Mouse (Mus musculus) adrenal gland, adult 8-10 months (tissue): ENCODE results near the gene Uqcc2. TPM values are rescaled to one million over a fixed set of nuclear protein-coding genes. Genes with fewer than 3 reads are reported as not detected.

Experiments used
- DNase-seq: peaks from one replicate; pipeline ENCODE4 v3.0.0; 2022
- total RNA-seq, 4 experiments: library from RNA; stranded (reverse); gene quantifications; 2 replicates each; pipeline ENCODE4 v1.2.4; 2022

Gene Uqcc2
- total RNA-seq: 100 to 1,000 TPM; 252 to 380 (median 304) TPM

DNA sequence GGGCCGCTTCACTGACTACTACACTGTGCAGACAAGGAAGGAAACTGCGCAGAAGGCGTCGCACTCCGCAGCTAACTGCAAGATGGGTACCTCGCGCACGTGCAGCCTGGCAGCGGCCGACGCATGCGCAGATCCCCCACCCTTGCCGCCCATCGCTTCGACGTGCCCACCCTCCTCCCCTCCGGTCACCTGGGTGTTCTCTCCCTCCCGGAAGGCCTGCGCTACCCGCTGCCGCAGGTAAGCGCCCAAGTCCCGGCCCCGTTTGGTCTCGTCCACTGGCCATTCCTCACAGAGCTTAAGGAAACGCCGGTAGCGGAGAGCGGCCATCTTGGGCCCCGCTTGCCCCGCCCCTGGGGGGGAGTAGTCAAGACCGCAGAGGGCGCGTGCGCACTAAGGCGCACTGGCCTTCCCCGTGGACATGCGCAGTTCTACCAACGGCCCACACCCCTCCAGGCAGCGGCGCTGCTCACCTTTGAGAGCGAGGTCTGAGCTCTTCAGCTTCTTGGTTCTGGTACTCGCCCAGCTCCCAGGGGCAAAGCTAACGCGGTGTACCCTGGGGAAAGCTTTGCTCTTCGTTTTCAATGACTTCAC is at the start of gene Uqcc2:
Gene Uqcc2, minus strand, starts transcription at position 366 of the 591 bp plus-strand sequence.
- DNase-seq: peak; percentile 96

DNA sequence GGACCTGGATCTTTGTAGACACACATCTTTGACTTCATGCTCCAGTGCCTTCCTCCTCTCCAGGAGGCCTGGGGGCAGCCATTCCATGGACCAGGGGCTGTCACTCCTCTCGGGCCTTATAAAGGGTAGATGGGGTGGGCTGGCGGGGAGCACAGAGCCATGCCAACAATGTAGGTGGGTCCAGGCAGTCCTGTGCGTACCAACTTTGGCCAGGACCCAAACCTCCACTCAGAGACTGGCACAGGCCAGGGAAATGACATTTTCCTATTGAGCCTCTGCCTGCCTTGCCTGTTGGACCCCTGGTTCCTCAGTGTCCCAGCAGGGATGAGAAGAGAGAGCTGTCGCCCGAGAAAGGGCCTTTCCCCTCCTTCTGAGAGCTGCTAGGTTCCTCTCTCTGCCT is 48.7 kb upstream of the Uqcc2 start:
- DNase-seq: no peak

DNA sequence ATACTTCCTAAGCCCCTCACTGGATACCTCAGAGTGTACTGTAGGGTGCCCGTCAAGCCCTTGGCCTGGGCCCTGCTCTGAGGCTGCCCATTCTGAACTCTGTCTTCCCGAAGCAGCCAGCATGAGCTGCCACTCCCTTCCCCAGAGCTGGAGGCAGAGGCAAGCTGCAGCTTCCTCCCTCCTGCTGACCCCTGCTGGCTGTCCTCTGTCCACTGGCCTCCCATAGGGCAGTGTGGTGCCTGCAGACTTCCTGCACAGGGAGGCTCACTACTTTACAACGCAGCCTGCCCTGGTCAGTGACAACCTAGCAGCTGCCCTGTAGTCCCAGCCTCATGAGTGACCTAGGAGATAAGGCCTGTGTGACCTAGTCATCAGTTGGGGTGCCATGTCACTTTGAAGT is 48.0 kb upstream of the Uqcc2 start:
- DNase-seq: no peak

DNA sequence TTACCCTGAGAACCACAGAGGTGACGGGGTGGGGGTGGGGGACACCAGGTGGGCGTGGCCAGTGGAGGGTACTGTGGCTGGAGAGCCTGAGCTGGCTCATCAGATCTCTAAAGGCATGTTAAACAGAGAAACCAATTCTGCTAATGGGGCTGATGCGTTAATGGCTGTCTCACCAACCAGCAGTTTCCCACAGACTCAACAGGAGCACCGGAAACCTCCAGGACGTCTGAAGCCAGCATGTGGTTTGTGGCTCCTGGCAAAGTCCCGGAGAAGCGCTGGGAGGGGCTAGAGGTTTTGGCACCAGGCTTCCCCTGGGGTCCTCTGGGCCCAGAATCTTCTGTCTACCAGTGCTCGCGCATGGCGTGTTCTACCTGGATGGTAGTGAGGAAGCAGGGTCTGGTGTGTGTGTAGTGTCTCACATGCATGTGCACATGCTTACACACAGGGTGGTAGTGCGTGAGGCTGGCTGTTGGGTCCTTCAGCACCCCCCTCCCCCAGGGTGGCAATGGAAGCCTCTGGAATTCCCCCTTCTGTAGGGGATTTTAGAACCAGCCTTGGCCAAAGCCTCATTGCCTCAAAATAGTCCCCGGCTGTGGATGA is 46.1 kb upstream of the Uqcc2 start:
- no peak for DNase-seq

DNA sequence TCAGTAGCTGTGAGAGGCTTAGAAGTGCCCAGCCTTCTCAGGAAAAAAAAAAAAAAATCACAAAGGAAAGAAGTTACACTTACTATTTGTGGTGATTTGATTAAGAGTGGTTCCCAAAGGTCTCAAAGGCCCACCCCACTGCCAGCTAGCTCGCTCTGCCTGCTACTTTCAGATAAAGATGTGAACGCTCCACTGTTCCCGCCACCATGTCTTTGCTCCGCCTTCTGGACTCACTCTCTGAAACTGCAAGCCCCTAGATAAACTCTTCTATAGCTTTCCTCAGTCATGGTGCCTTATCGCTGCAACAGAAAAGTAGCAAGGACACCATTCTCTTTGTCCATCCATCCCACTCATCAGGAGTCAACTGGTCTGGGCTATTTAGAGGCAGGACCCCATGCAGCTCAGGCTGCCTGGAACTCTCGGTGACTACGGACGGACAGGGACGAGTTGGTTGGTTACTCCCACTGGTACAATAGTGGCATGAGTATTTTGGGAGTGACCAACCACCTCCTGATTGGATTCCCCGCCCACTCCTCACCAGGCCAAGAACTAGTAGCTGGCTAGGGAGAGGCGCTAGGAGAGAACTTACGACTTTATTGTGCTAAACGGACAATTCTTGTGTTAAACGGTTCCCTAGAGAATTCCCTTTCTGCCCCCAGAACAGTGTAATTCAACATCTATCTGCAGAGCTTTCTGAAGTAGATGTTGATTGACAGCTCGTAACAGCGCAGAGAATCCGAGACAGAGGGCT is 44.9 kb upstream of the Uqcc2 start:
- no peak for DNase-seq

DNA sequence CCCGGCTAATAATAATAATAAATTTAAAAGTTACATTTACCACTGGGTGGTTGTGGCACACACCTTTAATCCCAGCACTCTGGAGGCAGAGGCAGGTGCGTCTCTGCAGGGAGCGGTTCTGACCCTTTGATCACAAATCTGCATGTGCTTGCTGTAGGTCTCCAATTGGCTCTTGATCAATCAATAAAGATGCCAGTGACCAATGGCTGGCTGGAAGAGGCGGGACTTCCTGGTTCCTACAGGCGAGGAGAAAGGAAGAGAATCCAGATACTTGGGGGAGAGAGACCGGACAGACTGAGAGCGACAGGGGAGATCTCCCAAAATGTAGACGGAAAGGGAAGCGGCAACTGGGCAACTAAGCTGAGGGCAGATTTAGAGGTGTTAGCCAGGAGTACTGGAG is 44.3 kb upstream of the Uqcc2 start:
- no peak for DNase-seq

DNA sequence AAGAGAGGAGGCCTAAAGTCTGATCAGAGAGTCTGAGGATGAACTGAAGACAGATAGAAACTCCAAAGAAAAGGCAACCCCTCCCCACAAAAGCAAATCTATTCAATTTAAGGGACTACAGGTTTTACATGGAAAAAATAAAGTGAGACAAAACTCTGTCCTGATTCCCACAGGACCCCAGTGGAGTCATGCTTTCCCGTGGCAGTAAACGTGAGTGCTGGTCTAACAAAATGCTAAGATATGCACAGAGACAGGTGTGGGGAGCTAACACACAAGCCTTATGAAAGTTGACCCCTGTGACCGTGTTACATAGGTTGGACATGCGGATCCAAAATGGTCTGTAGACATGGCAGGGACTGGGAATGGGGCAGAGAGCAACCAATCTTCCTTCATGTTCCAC is 43.0 kb upstream of the Uqcc2 start:
- no peak for DNase-seq

DNA sequence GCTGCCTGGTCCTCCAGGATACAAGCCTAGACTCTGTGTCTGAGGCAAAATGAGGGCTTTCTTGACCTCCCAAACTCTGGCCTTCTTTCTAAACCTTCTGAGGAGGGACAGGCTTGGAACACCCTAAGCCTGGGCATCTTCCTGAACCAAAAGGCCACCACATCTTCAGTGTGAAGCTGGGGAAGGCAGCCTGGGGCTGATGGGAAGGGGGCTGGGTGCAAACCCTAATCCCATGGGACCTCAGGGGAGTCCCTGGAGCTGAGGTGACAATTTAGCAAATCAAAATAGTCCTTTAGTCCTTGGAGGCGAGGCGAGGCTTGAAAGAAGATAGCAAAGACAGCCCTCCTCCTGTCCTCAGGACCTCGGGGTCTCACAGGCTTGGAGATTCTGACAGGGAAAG is 42.6 kb upstream of the Uqcc2 start:
- no peak for DNase-seq

DNA sequence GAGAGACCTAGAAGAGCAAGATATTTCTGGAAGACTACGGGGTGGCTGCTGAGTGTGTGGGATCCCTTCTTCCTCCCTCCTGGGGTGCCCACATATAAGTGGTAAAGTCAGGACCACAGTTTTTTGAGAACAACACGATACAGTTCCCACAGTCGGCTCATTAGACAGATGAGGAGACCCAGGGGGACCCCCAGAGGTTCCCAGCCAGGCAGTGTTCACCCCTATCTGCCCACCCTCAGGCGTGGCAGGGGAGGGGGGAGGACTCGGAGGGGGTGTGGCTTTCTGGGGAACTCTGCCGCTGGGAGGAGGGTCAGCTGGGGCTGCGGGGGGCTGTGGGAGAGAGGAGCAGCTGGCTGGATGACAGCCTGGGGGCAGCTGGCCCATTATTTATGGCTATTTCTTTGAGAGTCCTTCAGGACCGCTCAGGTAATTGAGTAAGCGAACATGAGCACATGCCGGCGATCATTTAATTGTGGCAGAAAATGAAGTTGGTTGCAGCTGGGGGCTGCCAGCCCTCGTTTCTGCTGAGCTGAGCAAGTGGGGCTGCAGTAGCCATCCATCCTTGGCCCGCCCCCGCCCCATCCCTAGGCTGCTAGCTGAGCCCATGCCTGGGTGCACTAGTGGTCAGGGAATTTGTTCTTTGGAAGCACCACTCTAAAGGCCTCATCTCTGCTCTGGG is 41.6 kb upstream of the Uqcc2 start:
- no peak for DNase-seq

DNA sequence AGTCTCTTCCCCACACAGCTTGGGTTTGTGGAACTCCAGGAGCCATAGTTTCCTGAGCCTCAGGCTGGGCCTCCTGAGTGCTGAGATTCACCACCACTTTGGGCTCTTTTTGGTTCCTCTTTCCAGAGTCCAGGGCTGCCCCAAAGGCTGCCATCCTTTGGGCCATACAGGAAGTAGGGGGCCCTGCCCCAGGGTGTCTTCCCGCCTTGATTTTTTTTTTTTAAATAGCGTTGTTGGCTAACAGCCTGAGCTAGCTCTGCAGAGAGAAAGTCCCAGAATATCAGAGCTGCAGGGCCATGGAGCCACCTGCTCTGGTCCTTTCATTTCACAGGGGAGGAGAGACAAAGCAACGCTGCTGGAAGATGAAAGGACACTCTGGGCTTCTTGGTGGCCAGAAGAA is 40.0 kb upstream of the Uqcc2 start:
- no peak for DNase-seq

DNA sequence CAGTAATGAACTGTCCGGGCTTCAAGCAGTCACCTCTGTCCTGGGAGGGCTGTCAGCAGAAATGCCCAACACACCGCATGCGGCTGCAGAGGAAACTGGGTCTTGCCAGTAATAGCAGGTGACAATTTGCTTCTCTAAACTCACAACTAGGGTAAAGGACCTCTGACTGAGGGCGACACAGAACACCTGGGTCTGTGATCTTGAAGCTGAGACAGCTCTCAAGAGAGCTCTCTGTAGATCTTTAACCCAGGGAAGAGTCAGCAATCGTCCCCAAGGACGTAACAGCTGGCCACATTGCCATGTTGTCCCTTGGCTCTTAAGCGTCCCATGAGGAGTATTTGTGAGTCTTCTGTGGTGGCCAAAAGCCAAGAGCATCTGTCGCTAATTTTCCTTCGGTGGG is 38.7 kb upstream of the Uqcc2 start:
- DNase-seq: no peak

DNA sequence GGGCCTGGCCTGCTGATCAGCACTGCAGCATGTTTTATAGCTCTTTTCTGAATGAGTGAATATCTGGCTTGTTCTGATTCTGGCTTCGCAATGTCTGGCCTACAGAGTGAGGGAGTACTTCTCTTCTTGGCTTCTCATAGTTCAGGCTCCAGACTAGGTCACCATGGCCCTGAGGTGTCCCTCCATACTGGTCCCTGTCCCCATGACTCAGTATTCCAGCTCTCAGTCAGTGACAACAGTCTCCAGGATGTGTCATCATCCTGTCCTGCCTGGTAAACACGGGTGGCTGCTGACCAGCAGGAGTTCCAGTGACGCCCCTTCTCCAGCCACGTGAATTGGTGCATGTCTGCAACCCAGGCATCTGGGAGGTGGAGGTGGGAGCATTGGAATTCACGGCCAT is 37.4 kb upstream of the Uqcc2 start:
- peak; percentile 77 for DNase-seq

DNA sequence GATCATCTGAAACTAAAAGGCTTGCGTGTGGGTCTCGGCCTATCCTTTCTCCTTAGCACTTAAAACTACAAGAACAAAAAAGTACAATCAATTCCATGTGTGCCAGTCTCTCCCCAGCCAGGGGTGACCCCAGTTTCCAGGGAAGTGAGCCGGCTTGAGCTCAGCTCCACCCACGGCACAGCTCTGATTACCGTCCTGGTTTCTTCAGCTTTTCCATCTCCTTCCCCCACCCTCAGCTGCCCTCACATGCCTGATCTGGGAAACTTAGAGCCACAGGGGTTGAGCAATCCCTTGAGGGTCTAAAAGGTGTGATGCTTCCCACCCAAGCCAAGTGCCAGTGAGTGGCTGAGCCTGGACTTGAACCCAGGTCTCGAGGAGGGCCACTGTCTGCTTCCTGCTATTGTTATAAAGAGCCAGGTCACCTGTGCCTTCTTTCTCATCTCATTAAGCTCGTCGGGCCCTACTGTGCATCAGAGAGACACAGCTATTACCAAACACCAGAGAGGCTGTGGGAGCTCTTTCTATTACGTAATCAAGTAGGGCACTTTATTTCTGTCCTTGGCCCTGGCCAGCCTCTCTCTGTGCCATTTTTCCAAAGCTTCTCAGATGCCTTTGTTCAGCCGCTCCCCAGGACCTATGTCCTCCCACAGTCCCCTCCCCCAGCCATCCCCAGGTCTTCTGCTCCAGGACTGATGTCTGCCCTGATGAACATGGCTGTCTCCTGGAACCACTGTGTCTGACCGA is 36.4 kb upstream of the Uqcc2 start:
- peak; percentile 48 for DNase-seq

DNA sequence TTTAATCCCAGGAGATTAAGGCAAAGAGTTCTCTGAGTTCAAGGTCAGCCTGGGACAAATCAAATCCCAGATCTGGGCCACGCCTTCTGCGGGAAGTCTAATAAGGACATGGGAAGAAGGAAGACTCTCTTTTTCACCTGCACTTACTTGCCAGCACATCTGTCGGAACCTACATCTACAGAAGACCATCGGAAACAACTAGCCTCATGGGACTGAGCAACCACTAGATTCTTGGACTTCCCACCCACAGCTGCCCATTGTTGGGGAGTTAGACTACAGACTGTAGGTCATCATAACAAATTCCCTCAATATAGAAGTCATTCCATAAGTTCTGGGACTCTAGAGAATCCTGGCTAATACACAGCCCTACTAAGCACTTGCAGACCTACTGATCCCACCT is 34.9 kb upstream of the Uqcc2 start:
- DNase-seq: no peak

DNA sequence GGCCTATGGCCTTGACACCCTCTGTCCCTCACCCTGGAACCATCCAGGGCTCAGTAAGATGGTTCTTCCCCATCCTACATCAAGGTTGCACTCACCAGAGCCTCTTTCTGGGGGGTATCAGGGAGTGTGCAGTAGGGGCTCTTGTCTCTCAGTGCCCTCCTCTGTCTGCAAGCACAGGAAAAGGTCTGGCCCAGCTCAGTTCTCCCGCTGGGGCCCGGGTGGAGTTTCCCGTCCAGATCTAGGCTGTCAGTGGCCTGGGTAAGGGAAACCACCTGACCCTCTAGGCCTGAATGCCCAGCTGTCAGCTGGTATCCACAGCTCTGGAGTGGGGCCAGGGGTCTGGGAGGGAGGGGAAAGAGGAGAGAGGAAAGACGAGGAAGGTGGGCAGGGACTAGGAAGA is 33.8 kb upstream of the Uqcc2 start, which contains the start of gene Ip6k3:
Gene Ip6k3, minus strand, starts transcription at position 251 of the 400 bp plus-strand sequence.
- DNase-seq: no peak

DNA sequence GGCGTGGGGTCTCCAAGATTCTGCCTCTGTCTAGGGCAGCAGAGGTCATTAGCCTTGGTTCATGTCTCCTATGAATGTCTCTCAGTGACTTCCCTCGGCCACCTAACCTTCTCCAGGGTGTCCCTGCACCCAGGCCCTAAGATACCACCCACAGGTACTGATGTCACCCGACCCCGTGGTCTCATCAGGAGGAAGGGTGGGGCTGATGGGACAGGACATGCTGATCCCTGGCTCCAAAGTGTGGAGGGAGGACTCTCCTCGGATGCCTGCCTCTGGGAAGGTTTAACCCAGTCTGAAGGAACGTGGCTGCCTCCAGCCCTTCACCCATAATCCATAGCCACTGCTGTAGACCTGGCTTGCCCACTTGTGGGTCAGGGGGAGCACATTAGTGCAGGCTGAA is 33.2 kb upstream of the Uqcc2 start:
- DNase-seq: no peak

DNA sequence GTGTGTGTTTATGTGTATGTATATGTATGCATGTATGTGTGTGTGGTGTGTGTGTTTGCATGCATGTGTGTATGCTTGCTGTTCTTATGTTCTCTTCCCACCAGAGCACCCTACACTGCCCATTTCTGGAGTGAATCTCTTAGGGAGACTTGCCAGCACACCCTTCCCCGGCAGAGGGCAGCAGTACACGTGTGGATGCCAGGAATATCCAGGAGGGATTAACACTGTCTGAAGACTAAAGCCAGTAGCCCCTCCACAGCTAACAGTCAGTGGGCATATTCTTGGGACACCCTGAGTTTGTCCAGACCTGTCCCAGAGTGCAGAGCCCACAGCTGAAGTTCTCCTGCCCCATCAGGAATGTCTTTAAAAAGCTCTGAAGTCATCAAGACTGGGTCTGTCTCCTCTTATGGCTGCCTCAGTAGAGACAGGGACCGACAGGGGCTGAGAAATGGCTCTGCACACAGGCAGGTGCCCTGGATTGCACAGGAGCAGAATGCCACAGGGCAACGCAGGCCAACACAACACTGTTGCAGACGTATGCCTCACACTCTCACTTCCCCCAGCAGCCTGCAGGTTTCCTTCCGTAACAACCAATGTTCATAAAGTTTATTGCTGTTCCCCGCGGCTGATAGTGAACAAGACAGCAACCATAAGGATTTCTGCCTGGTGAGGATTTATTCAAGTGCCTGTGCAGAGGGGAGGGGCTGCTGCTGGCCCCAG is 31.5 kb upstream of the Uqcc2 start:
- no peak for DNase-seq

DNA sequence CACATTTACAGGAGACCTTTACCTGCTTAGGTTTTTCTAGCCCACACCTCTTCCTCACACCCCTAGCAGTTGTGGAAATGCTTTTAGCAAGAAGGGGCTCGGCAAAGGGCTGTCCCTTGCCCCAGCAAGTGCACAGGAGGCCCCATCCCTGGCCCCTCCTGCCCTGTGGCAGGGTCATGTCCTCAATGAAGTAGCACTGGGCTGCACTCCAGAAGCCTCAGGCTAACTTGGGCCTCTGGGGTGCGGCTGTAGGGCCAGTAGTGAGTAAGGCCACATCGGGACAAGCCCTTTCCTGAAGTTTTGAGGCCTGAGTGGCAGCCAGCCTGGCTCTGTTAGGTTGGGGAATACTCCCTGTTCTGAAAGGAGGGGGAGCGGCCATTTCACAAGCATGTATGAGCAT is 27.2 kb upstream of the Uqcc2 start:
- DNase-seq: no peak

DNA sequence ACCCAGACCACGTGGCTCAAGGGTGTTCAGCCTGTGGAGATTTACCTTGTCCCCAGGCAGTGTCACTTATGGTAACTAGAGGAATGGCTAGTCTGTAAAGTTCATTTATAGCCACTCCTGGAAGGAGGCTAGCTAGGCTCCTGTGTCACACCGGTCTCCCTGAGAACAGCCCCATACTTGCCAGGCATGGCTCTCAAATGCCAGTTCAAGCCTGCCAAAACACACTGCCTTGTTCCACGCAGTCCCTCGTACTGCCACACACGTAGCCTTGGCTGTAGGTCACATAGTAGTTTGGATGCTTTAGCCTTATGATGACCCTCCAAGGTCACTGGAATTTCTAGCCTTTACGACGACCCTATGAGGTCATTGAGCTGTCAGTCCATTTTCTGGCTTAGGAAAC is 25.5 kb upstream of the Uqcc2 start:
- no peak for DNase-seq

DNA sequence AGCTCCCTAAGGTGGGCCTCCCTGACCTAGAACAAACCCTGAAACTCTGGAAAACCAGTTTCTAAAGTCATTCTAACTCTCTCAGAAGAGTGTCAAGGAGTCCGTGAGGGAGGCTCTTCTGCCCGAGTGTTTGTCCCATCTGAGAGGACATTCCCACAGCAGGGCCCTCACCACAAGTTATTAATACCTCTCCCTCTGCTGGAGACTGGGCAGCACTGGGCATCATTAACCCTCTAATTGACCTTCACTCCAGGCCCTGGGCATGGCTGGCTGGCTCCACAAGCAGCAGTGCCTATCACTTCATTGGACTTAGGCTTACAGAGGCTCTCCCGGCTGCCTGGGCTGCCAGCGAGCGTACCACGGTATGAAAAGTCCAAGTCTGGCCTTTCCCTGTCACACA is 24.7 kb upstream of the Uqcc2 start:
- no peak for DNase-seq

DNA sequence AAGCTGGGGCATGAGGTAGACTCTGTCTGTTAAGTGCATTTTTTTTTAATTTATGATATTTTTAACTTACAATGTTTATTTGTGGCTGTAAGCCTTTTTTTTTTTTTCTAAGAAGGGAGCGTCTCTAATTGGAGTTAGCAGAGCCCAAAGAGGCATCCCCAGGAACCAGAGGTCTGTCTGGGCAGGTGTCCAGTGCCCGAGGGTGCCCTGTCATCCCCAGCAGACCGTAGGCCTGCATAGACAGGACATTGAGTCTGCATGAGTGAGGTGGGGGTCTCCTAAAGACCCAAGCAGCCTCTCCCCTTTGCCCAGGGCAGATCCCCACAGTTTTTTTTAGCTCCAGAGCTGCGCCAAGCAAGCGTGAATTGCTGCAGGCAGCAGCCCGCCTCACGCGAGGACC is 22.0 kb upstream of the Uqcc2 start:
- DNase-seq: no peak

DNA sequence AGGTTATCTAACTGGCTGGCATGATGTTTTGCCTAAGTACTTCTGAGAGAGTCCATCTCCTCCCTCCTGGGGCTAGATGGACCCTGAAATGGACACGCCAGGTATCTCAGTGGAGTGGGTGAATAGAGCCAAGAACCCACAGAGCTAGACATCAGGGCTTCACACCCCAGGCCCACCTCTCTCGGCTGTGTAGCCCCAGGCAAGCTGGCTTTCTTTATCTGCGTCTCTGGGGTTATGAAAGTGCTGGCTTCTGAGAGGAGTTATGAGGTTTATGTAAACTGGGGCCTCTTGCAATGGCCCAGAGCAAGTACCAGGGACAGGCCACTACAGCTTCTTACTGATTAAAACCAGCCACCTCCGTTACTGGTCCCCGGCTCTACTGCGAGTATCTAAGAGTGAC is 21.2 kb upstream of the Uqcc2 start:
- no peak for DNase-seq
